Mouse (Mus musculus) heart, postnatal 36 days (tissue): Measurements from ENCODE around the gene Rad17. TPM values are rescaled to one million over a fixed set of nuclear protein-coding genes. Genes with fewer than 3 reads are reported as not detected.

ENCODE experiments used
- DNase-seq, 2 experiments: peaks; one replicate each; pipeline ENCODE4 v3.0.0; 2021 to 2022
- intact Hi-C: fragments of 180-260 bp; cut with DNase I; formaldehyde crosslinking; loops from one replicate; pipeline ENCODE4 v1.15.1; 2025
- total RNA-seq, 2 experiments: library from RNA; stranded (reverse); gene quantifications; 2 replicates each; pipeline ENCODE4 v1.2.3; 2021

The Rad17 gene
- 10 to 100 TPM; 12.3 to 15.1 TPM for total RNA-seq

DNA sequence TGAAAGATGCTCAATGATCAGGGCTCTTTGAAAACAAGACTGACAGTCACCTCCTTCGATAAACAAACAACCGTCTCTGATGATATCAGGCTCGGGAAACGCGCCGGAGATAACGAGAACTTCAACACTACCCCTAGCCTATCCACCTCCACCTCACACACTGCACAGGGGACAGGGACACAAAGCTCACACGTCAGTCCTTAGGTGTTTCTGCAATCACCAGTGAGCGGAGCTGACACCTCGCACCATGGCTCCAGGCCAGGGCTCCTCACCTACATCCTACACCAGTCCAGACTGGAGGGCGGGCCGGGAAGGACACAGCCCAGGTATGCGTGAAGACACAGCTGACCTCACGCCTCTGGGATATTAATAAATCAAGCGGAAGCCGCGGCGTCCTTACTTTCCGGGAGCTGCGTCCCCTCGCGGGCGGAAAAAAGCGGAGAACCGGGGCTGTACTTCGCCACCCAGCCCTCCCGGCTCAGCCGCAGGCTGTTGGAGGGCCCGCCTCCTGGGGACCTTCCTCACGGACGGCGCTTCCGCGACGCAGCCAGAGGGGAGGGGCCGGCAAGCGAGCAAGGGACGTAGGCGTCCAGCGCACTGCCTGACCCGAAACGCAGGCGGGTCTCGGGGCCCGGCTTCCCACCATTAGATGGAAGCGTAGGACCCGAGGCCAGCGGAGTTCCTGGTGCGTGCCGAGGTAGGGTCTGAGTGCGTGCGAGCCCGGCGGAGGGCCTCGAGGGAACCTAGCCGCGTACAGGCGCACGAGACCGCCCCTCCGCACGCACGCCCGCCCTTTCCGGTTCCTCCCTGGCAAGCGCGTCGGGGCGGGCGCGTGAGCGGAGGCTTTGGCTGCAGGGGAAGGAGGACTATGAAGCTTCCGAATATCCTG, at the start of gene Rad17, which contains the start of gene Ak6:
Rad17 (minus strand) TSS at position 502 of the 889 bp plus-strand sequence.
Ak6 (plus strand) TSS at position 430 of the 889 bp plus-strand sequence.
- intact Hi-C loops, result loop anchor here (2.0 to 10.0 kb wide), 5 partner anchors 80 to 1296 kb away; partner anchors contain the start of genes Bdp1, Cdk7, Gtf2h2 and Serf1
- peak; percentile 99 for DNase-seq

DNA sequence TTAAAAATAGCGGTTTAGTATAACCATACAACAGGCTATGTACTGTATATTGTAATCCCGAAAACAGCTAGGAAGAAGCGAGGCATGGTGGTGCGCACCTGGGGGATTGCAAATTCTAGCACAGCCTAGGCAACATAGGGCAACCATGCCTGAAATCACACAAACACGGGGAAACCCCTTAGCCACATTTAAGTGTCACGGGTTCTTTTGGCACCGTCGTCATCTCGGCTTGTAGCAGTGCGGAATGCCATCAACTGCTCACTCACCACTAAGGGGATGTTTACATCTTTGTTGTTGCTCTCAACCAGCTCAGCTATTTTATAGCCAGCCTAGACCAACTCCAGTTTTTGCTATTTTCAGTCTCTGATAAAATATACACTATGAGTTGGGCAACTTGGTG, 48.0 kb upstream of the Rad17 start:
- DNase-seq, result no peak
- intact Hi-C loops, result no loop called here

DNA sequence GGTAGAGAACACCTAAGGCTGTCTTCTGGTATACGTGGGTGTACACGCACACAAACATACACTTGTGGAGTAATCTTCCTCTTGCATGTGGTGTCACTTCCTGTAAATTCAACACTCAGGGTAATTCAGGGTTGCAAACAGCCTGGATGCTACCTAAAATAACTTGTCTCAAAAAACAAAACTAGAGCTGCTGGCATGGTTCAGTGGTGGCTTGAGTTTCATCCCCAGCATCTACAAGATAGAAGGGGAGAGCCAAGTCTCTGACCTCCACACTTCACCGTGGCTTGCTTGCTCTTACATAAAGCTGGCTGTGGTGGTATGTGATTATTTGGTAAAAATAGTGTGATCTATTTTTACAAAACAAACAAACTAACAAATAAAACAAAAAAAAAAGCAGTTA, 46.7 kb upstream of the Rad17 start:
- intact Hi-C loops, result no loop called here
- DNase-seq, result no peak

DNA sequence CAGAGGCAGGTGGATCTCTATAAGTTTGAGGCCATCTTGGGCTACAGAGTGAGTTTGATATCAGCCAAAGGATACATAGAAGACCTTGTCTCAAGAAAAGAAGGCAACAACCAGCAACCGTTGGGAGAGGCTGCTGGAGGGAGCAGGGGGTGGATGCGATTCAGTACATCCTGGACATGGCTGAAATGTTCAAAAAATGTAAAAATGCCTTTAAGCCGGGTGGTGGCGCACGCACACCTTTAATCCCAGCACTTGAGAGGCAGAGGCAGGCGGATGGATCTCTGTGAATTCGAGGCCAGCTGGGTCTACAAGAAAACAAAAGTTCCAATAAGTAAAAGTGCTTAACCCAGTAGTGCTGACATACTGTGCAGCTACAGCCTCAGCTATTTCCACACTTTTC, 36.7 kb upstream of the Rad17 start:
- no peak for DNase-seq
- intact Hi-C loops, result no loop called here

DNA sequence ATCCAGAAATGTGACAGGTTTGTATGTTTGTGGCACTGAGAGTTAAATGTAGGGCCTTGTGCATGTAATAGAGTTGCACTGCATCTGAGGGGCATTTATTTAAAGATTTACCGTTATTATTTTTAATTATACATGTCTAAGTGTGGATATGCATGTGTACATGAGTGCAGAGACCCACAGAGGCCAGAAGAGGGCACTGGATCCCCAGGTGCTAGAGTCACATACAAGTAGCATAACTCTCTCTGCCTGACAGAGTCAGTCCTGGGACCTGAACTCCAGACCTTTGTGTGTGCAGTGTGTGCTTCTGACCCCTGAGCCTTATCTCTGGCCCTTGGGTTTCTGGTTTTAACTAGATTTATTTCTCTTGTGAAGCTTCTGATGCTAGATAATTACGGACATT, 33.5 kb upstream of the Rad17 start:
- intact Hi-C loops, result no loop called here
- no peak for DNase-seq

DNA sequence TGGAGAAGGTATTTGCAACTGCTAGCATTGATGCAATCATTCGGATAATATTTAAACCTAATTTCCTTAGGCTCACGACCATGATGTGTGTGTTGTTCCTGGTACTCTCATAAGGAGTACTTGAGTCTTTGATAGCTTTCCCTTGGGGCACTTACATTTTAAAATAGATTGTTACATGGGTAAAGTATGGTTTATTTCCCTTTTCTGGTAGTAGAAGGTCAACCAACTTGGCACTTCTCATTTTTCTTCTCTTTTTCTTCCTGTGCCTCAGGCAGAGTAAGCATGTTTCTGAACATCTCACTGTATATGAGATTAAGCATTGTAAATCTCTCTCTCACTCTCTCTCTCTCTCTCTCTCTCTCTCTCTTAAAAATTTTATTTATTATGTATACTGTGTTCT, 32.0 kb upstream of the Rad17 start:
- intact Hi-C loops, result no loop called here
- no peak for DNase-seq

DNA sequence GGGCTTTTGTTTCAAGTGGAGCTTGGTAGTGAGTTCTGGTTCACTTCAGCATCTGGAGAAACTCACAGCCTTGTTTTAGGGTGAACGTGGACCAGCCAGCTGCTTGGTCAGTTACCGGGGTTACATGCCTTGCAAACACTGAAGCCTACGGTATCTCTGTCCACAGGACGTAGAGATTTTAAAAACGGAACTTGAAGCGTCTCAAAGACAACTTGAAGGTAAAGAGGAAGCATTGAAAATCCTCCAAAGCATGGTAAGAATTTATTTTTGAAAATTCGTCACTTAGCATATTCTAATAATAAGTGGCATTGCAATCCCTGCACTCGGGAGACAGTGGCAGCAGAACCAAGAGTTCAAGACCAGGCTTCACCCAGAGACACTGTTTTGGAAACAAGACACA, 30.8 kb upstream of the Rad17 start:
- no peak for DNase-seq
- intact Hi-C loops, result no loop called here

DNA sequence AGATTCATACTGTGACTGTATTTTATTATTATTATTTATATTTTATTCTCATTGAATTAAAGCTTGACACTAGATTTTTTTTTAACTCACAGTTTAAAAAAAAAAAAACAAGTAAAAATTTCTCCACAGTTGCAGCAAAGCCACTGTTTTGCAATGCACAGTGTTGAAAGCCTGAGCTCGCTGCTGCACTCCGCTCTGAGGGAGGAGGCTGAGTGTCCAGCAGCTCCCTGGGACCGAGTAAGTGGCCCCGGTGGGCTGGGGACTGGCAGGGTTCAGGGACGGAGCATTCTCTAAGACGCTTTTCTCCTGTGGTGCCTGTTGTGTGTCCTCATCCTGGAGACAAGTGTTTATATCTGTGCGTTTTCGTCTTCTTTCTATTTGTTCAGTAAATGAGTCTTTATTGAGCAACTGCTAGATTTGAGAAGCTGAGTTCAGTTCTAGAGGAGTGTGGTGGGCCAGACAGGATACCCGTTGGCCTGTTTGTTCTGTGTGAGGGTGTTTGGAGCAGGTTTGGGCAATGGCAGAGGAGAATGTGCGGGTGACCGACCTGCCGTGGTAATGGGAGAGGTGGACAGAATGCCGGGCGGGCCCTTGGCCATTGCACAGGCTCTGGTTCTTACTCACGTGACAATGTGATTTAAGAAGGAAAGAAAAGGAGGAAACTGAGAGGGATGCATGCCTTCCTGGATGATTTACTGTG, 25.2 kb upstream of the Rad17 start:
- intact Hi-C loops, result no loop called here

DNA sequence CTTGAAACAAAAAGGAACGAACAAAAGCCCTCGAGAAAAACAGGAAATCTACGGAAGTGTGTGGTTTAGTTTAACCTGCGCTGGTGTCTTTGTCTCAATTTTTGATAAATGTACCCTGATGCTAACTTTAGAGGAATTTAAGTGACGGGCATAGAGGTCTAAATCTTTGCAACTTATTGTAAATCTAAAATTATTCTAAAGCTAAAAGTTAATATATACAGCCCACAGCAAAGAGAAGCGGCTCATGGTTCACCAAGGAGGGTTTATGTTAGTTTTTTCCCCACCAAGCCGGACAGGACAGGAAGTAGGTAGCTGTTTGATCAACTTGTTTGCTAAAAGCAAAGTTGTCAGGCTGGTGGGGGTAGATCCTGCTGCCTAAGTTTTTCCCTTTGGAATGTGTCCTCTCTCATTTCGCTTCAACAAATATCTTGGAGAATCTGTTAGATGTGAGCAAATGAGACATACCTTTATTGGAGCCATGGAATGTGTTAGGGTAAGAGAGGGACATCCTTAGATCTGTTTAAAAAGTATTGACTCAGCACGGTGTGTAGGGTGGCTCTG, 19.4 kb upstream of the Rad17 start:
- DNase-seq, result no peak
- intact Hi-C loops, result no loop called here

More for the DNA sequence above, 25.2 kb upstream of the Rad17 start:
- DNase-seq, result no peak

DNA sequence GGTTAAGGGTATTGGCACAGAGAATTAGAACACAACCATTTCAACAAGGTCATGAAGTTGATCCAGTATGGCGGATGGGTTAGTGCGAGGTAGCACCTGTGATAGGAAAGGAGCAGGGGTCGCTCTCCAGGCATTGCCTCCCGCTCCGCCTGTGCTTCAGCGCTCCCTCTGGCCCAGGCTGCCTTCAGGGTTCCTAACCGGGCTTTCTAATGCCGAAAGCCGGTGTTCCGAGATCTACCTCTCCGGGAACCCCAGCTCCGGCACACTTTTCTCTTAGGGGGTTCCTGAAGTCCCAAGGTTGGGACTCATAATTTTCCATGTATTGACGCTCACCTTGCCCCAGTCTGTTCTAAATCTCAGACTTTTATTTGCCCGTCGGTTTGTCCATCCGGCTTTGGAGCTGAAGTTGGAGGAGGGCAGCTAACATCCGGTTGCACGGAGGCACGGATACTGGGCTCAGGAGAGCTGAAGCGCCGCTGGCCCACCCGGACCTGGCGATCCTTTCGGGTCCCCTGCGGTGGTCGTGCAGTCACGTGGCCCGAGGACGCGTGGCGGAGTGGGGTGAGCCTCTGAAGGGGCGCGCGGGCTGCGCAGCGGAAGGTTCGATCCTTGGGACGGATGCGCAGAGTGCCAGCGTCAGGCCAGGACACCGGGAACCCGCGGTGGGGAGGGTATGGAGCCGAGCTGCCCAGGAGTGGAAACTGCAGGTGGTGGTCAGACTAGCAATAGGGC, 18.6 kb upstream of the Rad17 start, which contains the start of gene Ccdc125:
Ccdc125 (plus strand) TSS at position 427 of the 732 bp plus-strand sequence.
- peak; percentile 25 for DNase-seq
- intact Hi-C loops, result no loop called here

DNA sequence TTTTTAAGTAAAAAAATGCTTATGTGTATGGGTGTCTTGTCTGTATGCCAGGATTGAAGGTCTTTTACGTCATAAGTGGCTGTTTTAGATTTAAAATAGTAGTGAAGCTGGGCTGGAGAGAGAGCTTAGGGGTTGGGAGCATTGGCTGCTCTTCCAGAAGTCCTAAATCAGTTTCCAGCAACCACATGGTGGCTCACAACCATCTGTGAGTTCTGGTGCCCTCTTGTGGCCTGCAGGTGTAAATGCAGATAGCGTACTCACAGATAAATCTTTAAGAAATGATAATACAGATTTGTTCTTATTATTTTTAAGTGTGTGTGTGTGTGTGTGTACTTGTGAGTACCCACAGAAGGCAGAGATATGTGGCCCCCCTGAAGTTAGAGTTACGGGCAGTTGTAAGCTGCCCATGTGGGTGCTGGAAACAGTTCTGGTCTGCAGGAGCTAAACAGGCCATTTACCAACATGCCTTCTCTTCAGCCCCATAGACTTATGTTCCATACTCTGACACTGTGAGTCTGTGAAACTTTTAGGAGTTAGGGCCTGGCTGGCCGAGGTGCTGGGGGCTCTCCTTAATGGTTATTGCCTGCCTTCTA, 9.1 kb upstream of the Rad17 start:
- intact Hi-C loops, result loop anchor here (10.0 kb wide), 2 partner anchors 555 to 1305 kb away; partner anchors contain the start of genes Bdp1 and Serf1
- peak; percentile 40 to 63 for DNase-seq

DNA sequence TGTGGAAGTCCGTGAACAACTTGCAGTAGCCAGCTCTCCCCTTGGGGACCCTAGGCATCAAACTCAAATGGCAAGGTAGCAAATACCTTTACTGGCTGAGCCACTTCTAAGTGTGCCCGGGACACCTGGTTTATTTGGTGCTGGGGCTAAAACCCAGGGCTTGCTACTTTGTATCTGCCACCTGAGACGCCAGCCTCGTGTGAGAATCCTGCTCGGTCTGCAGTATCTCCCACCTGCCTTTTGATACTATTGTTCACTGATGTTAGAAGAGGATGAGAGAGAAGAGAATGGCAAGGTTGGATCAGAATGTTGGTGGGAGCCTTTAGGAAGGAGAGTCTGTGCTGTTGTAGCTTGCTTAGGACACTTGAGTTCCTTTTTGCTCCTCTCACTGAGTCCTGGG, 7.2 kb upstream of the Rad17 start:
- no peak for DNase-seq
- intact Hi-C loops, result loop anchor here (10.0 kb wide), 2 partner anchors 553 to 1303 kb away; partner anchors contain the start of genes Bdp1 and Serf1

DNA sequence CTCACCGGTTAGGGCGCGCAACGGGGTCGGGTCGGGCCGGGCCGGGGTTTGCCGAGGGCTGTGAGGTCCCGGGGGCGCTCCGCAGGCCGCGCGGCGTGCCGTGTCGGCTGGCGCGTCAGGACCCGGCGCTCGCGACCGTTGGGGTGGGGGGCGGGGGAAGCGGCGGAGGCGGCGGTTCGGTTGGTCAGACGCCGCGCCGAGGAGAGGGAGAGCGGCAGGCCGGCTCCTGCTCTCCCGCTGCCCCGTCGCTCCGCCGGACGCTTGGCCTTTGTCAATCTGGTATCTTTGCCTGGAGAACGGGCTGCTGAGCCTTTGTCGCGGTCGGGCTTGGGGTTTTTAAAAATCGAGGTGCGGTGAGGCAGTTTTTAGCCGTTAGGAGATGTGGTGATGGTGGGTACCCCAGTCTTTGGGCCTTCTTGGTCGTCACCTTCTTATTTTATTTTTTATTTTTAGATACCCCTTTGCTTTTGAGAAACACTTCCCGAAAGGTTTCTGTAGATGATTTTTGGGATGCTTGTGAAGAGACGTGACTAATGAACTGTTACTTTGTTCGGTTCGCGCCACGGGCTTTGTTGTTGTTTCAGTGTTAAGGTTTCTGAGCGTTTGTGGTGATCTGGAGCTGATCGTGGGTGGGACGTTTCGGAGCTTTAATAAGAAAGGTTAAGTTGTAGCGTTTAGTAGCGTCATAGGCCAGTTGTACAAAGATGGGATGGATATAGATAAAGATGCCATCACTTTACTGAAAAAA, 762 bp upstream of the Rad17 start, which contains the start of gene Taf9:
Taf9 (plus strand) TSS at position 141 of the 748 bp plus-strand sequence.
- DNase-seq, result no peak
- intact Hi-C loops, result loop anchor here (2.0 to 10.0 kb wide), 5 partner anchors 79 to 1297 kb away; partner anchors contain the start of genes Bdp1, Cdk7, Gtf2h2 and Serf1

DNA sequence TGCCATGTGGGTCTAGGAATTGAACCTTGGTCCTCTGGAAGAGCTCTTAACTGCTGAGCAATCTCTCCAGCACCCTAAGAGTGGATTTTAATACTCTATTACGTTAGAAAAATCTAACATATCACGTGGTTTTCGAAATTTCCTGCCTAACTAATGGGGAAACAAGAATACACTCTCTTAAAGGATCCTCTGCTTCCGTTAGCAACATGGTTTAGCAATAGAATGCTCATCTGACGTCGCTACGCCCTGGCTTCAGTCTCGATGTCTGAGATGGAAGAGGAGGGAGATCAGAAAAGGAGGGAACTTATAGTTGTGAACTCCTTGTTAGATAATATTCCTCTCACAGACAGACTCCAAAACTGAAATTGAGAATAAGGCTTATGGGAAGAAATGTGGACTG, 2.6 kb downstream of the Rad17 start:
- no peak for DNase-seq
- intact Hi-C loops, result no loop called here

DNA sequence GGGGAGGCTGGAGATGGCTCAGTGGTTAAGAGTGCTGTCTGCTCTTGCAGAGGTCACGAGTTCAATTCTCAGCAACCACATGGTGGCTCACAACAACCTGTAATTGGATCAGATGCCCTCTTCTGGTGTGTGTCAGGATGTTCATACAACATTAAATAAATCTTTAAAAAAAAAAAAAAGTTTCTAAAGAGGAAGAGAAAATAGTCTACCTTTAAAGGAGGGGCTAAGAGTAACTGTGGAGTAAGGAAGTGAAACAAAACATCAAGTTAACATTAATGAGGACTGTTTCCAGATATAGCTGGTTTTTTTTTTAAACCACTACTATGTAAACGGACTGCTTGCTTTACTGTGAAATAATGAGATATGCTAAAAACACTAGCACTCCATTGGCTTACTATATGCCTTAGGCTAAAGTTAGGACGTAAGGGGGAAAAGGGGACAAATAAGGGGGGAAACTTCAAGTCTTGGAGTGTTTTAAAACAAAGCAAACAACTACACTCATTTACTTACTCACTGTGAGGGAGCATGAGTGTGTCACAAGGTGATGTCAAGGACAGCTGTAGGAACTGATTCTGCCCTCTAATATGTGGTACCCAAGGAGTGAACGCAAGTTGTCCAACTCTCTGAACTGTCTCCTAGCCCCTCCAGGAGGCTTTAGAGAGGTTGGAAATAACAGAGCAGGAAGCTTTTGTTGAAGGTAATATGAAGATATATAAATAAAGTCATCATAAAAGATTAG, 8.2 kb downstream of the Rad17 start:
- intact Hi-C loops, result no loop called here
- no peak for DNase-seq

DNA sequence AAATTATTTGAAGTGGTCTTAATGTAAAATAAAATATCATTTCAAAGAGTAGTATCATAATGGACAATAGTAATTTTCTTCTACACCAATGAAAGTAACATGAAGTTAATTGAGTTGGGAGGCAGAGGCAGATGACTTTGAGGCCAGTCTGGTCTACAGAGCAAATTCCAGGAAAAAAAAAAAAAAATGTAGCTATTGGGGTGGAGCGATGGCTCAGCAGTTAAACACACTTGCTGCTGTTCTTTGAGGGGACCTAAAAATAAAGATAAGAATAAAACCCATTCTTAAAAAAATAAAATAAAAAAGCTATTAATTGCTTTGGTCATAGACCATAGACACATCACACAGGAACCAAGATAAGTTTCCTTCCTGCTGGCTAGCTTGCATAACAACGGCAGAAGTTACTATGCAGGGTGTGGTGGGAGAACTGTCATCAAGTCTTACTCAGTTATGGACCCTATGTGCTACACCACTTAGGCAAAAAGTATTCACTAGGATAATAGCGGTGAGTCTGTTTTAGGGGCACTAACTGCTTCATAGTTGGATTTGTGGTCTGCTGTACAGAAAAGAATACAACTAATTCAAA, 16.7 kb downstream of the Rad17 start:
- intact Hi-C loops, result no loop called here
- no peak for DNase-seq

DNA sequence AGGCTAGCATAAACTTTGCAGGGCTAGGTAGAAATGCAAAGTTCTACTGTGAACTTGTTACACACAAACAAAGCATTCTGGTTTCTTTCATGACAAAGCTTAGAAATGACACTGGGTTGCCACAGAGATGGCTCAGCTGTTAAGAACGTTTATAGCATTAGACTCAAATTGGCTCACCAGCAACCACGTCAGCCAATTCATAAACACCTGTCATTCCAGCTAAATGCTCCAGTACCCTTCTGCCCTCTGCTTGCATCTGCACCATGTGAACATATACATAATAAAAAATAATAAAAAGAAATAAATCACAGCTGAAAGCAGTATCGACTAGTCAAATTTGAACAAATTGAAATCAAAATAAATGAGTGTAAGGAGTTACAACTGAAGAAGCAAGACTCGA, 28.6 kb downstream of the Rad17 start:
- DNase-seq, result no peak
- intact Hi-C loops, result no loop called here

DNA sequence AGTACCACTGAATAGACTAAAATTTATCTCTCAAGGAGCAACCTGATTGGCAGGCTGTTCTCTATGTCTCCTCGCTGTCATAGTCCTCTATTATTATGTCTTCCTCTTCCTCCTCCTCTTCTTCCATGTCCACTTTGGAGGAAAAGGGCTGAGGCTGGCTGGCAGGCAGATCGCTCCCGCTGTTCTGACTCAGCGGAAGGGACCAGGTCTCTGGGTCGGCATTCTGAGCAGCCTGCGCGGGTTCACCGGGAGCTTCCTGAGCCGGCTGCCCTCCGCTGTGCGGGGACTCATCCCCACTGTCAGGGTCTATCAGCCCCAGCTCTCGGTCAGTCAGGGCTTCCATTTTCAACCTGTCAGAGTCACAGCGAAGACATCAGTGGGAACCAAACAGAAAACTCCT, 33.3 kb downstream of the Rad17 start:
- intact Hi-C loops, result no loop called here
- no peak for DNase-seq
